Mouse (Mus musculus): ENCODE measurements around the gene Myrip. TPM values are rescaled to one million over a fixed set of nuclear protein-coding genes. Genes with fewer than 3 reads are reported as not detected.
"Not testable (repeated sequence)": the region's sequence is repeated elsewhere in the genome, so short reads cannot be mapped to it uniquely, and the experiment has no call there.

Gene Myrip
- polyA plus RNA-seq, 1 experiment from 2014 or later: 0.30 TPM

DNA sequence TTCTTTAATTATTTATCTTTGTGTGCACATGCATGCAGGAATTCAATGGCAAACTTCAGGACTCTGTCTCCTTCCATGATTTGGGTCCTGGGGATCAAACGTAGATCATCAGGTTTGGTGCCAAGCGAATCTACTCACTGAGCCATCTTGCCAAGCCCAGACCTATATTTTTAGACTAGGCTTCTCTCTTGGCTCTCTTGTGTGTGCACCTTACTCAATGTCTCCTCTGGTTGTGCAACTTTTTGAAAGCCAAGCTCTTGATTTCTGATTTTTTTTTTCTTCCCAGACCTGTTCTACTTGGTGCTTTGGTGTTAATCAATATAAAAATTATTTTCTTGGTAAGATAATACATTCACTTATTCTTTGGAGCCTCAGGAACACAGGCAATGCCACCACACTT lies 19.3 kb downstream of the Myrip start:
- H3K4me2 ChIP-seq (replicated peaks; ENCODE audit: low read depth, low read length): no peak overlapping the region
- no peaks in the 10 kb centered on the region for H3K9me3 ChIP-seq (ENCODE audit: low read length)
- H3K9ac ChIP-seq (replicated peaks; ENCODE audit: low read length): no peak overlapping the region
- no peaks in the 10 kb centered on the region for H3K4me1 ChIP-seq (ENCODE audit: insufficient read depth, low read length)
- WGBS: 93% methylated on average over 2 of the region's 2 CpGs
- ATAC-seq (ENCODE audit: low FRiP score, low TSS enrichment): no peak
- no peak overlapping the region for H3K27ac ChIP-seq (ENCODE audit: low read length)
- no peaks in the 10 kb centered on the region for H3K36me3 ChIP-seq (ENCODE audit: insufficient read depth, low read length)
- H3K4me3 ChIP-seq (ENCODE audit: low read length): no peak overlapping the region
- H3K27me3 ChIP-seq (ENCODE audit: insufficient read depth, low read length): no peaks in the 10 kb centered on the region

GRCm38 (mm10) chr9:120322702-120323426 lies 21.6 kb downstream of the Myrip start:
- no peak overlapping the region for H3K4me2 ChIP-seq (replicated peaks; ENCODE audit: low read depth, low read length)
- H3K4me1 ChIP-seq (ENCODE audit: insufficient read depth, low read length): no peaks in the 10 kb centered on the region
- 64% methylated on average over 15 of the region's 15 CpGs for WGBS
- no peaks in the 10 kb centered on the region for H3K27me3 ChIP-seq (ENCODE audit: insufficient read depth, low read length)
- H3K9ac ChIP-seq (replicated peaks; ENCODE audit: low read length): no peak overlapping the region
- H3K36me3 ChIP-seq (ENCODE audit: insufficient read depth, low read length): no peaks in the 10 kb centered on the region
- no peak for ATAC-seq (ENCODE audit: low FRiP score, low TSS enrichment)
- H3K4me3 ChIP-seq (ENCODE audit: low read length): no peak overlapping the region
- no peaks in the 10 kb centered on the region for H3K9me3 ChIP-seq (ENCODE audit: low read length)
- H3K27ac ChIP-seq (ENCODE audit: low read length): no peak overlapping the region

DNA sequence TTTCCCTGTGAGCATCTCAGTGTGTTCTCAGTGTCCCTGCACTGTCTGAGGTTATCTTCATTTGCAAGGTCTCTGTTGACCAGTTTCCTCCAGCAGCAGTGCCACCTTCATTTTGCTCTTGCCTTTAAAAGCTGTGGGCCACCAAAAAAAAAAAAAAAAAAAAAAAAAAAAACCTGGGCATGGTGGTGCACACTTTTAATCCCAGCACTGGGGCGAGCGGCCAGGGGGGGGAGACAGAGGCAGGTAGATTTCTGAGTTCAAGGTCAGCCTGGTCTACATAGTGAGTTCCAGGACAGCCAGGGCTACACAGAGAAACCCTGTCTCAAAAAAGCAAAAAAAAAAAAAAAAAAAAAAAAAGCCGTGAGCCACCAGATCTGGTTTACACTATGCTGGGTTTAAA lies 29.7 kb downstream of the Myrip start:
- not testable (repeated sequence) for H3K9me3 ChIP-seq (ENCODE audit: low read length); H3K36me3 ChIP-seq (ENCODE audit: insufficient read depth, low read length); H3K9ac ChIP-seq (replicated peaks; ENCODE audit: low read length); ATAC-seq (ENCODE audit: low FRiP score, low TSS enrichment); H3K4me1 ChIP-seq (ENCODE audit: insufficient read depth, low read length); H3K27me3 ChIP-seq (ENCODE audit: insufficient read depth, low read length); H3K4me2 ChIP-seq (replicated peaks; ENCODE audit: low read depth, low read length); H3K4me3 ChIP-seq (ENCODE audit: low read length); H3K27ac ChIP-seq (ENCODE audit: low read length)
- WGBS: 86% methylated on average over 3 of the region's 3 CpGs

GRCm38 (mm10) chr9:120338172-120338571 lies 36.9 kb downstream of the Myrip start:
- H3K9me3 ChIP-seq (ENCODE audit: low read length): no peaks in the 10 kb centered on the region
- no peak overlapping the region for H3K4me3 ChIP-seq (ENCODE audit: low read length)
- no peaks in the 10 kb centered on the region for H3K4me1 ChIP-seq (ENCODE audit: insufficient read depth, low read length)
- H3K27ac ChIP-seq (ENCODE audit: low read length): no peak overlapping the region
- ATAC-seq (ENCODE audit: low FRiP score, low TSS enrichment): no peak
- H3K4me2 ChIP-seq (replicated peaks; ENCODE audit: low read depth, low read length): no peak overlapping the region
- WGBS: 41% methylated on average over 4 of the region's 4 CpGs
- no peak overlapping the region for H3K9ac ChIP-seq (replicated peaks; ENCODE audit: low read length)
- no peaks in the 10 kb centered on the region for H3K36me3 ChIP-seq (ENCODE audit: insufficient read depth, low read length)
- no peaks in the 10 kb centered on the region for H3K27me3 ChIP-seq (ENCODE audit: insufficient read depth, low read length)

- H3K27ac ChIP-seq (ENCODE audit: low read length): no peak overlapping the region
- no peak overlapping the region for H3K4me3 ChIP-seq (ENCODE audit: low read length)
- no peaks in the 10 kb centered on the region for H3K27me3 ChIP-seq (ENCODE audit: insufficient read depth, low read length)
- H3K4me1 ChIP-seq (ENCODE audit: insufficient read depth, low read length): no peaks in the 10 kb centered on the region
- H3K9me3 ChIP-seq (ENCODE audit: low read length): no peaks in the 10 kb centered on the region
- ATAC-seq (ENCODE audit: low FRiP score, low TSS enrichment): no peak
- H3K4me2 ChIP-seq (replicated peaks; ENCODE audit: low read depth, low read length): no peak overlapping the region
- H3K9ac ChIP-seq (replicated peaks; ENCODE audit: low read length): no peak overlapping the region
- WGBS: 65% methylated on average over 10 of the region's 10 CpGs
- no peaks in the 10 kb centered on the region for H3K36me3 ChIP-seq (ENCODE audit: insufficient read depth, low read length)
Measured at GRCm38 (mm10) chr9:120339975-120340695, 38.8 kb downstream of the Myrip start.

- no peaks in the 10 kb centered on the region for H3K9me3 ChIP-seq (ENCODE audit: low read length)
- no peak overlapping the region for H3K4me2 ChIP-seq (replicated peaks; ENCODE audit: low read depth, low read length)
- H3K9ac ChIP-seq (replicated peaks; ENCODE audit: low read length): no peak overlapping the region
- no peak overlapping the region for H3K4me3 ChIP-seq (ENCODE audit: low read length)
- peaks cover 6% of the 10 kb centered on the region; the same call in 1 of the 2 replicates for H3K4me1 ChIP-seq (ENCODE audit: insufficient read depth, low read length)
- WGBS: 60% methylated on average over 4 of the region's 4 CpGs
- H3K36me3 ChIP-seq (ENCODE audit: insufficient read depth, low read length): no peaks in the 10 kb centered on the region
- ATAC-seq (ENCODE audit: low FRiP score, low TSS enrichment): no peak
- H3K27ac ChIP-seq (ENCODE audit: low read length): no peak overlapping the region
- H3K27me3 ChIP-seq (ENCODE audit: insufficient read depth, low read length): no peaks in the 10 kb centered on the region
Measured at GRCm38 (mm10) chr9:120343123-120343790, 41.9 kb downstream of the Myrip start.

GRCm38 (mm10) chr9:120345651-120346151 lies 44.4 kb downstream of the Myrip start:
- ATAC-seq (ENCODE audit: low FRiP score, low TSS enrichment): no peak
- no peaks in the 10 kb centered on the region for H3K36me3 ChIP-seq (ENCODE audit: insufficient read depth, low read length)
- H3K27ac ChIP-seq (ENCODE audit: low read length): 0 out of 2 replicates have a peak overlapping the region, but pooled peaks have one; percentile 3
- no peak overlapping the region for H3K4me3 ChIP-seq (ENCODE audit: low read length)
- WGBS: 17% methylated on average over 5 of the region's 5 CpGs
- peaks cover 11% of the 10 kb centered on the region; the same call in 1 of the 2 replicates for H3K4me1 ChIP-seq (ENCODE audit: insufficient read depth, low read length)
- H3K9me3 ChIP-seq (ENCODE audit: low read length): no peaks in the 10 kb centered on the region
- no peak overlapping the region for H3K4me2 ChIP-seq (replicated peaks; ENCODE audit: low read depth, low read length)
- no peak overlapping the region for H3K9ac ChIP-seq (replicated peaks; ENCODE audit: low read length)
- no peaks in the 10 kb centered on the region for H3K27me3 ChIP-seq (ENCODE audit: insufficient read depth, low read length)

GRCm38 (mm10) chr9:120349145-120349544 lies 47.8 kb downstream of the Myrip start:
- Histone ChIP-seq H3K36me3 (ENCODE audit: insufficient read depth, low read length) (no peaks in the 10 kb centered on the region), H3K27me3 (ENCODE audit: insufficient read depth, low read length) (no peaks in the 10 kb centered on the region), H3K4me2 (replicated peaks; ENCODE audit: low read depth, low read length) (no peak overlapping the region), H3K9ac (replicated peaks; ENCODE audit: low read length) (no peak overlapping the region), H3K4me1 (ENCODE audit: insufficient read depth, low read length) (peaks cover 13% of the 10 kb centered on the region; the same call in 1 of the 2 replicates), H3K27ac (ENCODE audit: low read length) (no peak overlapping the region), H3K9me3 (ENCODE audit: low read length) (peaks cover 4% of the 10 kb centered on the region; the same call in 1 of the 2 replicates), H3K4me3 (ENCODE audit: low read length) (no peak overlapping the region)
- 62% methylated on average over 4 of the region's 4 CpGs for WGBS
- no peak for ATAC-seq (ENCODE audit: low FRiP score, low TSS enrichment)

DNA sequence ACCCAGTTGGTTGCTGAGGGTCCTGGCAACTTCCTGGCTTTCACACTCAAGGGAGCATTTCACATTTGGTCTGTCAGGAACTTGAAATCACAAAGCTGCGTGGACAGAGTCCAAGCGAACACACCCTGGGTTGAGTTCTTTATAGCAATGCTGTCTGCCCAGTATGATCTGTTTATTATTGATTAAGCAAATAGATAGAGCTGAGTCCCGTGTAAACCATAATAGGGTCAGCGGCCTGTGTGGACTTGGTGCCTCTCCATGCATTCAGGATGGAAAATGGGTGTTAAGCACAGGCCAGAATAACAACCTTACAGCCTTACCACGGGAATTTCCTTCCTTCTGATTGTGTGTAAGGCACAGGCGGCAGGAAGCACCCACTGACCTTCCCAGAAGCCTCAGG lies 49.0 kb downstream of the Myrip start:
- H3K27ac ChIP-seq (ENCODE audit: low read length): peak overlapping the region; percentile 18; the same call in 1 of the 2 replicates
- H3K9ac ChIP-seq (replicated peaks; ENCODE audit: low read length): no peak overlapping the region
- no peak overlapping the region for H3K4me2 ChIP-seq (replicated peaks; ENCODE audit: low read depth, low read length)
- 29% methylated on average over 6 of the region's 6 CpGs for WGBS
- H3K4me1 ChIP-seq (ENCODE audit: insufficient read depth, low read length): peaks cover 13% of the 10 kb centered on the region; the same call in 1 of the 2 replicates
- H3K27me3 ChIP-seq (ENCODE audit: insufficient read depth, low read length): no peaks in the 10 kb centered on the region
- H3K36me3 ChIP-seq (ENCODE audit: insufficient read depth, low read length): no peaks in the 10 kb centered on the region
- H3K9me3 ChIP-seq (ENCODE audit: low read length): peaks cover 4% of the 10 kb centered on the region; the same call in 1 of the 2 replicates
- no peak for ATAC-seq (ENCODE audit: low FRiP score, low TSS enrichment)
- H3K4me3 ChIP-seq (ENCODE audit: low read length): no peak overlapping the region
